Mouse (Mus musculus) erythroblast, embryonic 14.5 days (primary cell): Measurements from ENCODE around the gene Tns2.

Experiments used
- GATA1 ChIP-seq: IDR thresholded peaks from 2 replicates; pipeline ENCODE4 v1.6.1; 2012; ENCODE audit warnings: low read length, inconsistent platforms, mixed read lengths
- TAL1 ChIP-seq: IDR thresholded peaks from 3 replicates; pipeline ENCODE4 v1.6.1; 2012; ENCODE audit warnings: low read length, inconsistent platforms, mixed read lengths

DNA sequence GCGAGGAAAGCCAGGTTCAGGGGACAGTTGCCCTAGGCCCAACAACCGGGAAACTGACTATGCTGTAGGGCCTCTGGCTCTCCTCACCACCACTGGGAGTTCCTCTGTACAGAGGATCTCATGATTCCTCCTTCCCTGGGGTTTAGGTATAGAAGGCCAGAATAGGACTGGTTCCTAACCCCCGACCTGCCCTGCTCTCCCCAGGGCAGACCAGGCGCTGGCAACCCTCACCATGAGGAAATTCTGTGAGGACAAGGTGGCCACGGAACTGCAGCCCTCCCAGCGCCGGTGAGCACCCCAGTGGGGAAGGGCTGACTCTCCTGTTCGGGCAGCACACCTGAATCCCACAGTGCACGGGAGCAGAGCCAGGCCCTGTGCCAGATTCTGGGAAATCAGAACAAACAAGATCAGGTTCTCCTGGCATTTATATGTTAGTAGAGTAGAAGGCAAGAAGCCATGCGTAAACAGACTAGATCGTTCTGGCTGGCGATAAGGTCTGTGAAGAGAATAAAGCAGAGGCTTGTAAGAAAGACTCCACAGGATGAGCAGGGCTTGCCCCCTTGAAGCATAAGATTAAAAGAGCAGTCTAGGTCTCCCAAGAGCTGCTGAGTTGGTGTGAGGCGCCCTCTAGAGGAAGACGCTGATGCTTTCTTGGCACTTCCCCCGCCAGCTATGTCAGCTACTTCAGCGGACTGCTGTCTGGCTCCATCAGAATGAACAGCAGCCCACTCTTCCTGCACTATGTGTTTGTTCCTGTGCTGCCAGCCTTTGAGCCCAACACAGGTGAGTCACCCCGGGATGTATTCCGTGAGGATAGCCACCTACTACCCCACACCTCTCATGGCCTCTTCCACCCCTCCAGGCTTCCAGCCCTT is 8.7 kb downstream of the Tns2 start:
- no peak for TF ChIP-seq TAL1
- no peak for TF ChIP-seq GATA1
